Mouse (Mus musculus) lung, adult 2 months (tissue): Measurements from ENCODE around the gene Tlcd1. TPM values are rescaled to one million over a fixed set of nuclear protein-coding genes. Genes with fewer than 3 reads are reported as not detected.
A peak's percentile ranks its signal among the peaks of the same experiment; 100 is the strongest.

Source experiments
- DNase-seq: peaks from one replicate; pipeline ENCODE4 v3.0.0; 2022
- H3K4me1 ChIP-seq: fragments of 200-500 bp; 2 replicates; pipeline ENCODE4 v1.6.1; 2011; ENCODE audit warnings: low read length; ENCODE audit not compliant: control insufficient read depth, insufficient read depth
- H3K4me3 ChIP-seq: fragments of 200-500 bp; replicated peaks from 2 replicates; pipeline ENCODE3; 2011; ENCODE audit warnings: low read depth, mild to moderate bottlenecking, control low read depth, low read length; ENCODE audit errors: extremely low read depth
- CTCF ChIP-seq: fragments of 200-500 bp; IDR thresholded peaks from 2 replicates; pipeline ENCODE4 v1.5.1; 2011; ENCODE audit warnings: mild to moderate bottlenecking, low read length, control low read depth; ENCODE audit not compliant: insufficient read depth
- POLR2A ChIP-seq: fragments of 200-500 bp; IDR thresholded peaks from 2 replicates; pipeline ENCODE4 v1.6.1; 2011; ENCODE audit warnings: low read depth, mild to moderate bottlenecking, control low read depth, low read length, borderline replicate concordance; ENCODE audit errors: extremely low read depth
- WGBS: fragments of 180-500 bp; shearing (Covaris S2); methylation state at CpG from one replicate; pipeline ENCODE4 v1.1.7; 2018; 5-methylcytosine and 5-hydroxymethylcytosine counted together
- polyA plus RNA-seq: library from polyadenylated mRNA; depleted of rRNA; stranded (reverse); fragments of >200 nt; gene quantifications from 2 replicates; pipeline ENCODE4 v1.2.3, GENCODE M21; 2012

Gene Tlcd1
- polyA plus RNA-seq, 1 experiment: 38.0 TPM

- WGBS: 71% methylated on average over 18 of the region's 18 CpGs
Measured at GRCm38 (mm10) chr11:78160171-78160570, 16.3 kb upstream of the Tlcd1 start.

GRCm38 (mm10) chr11:78160675-78161074, 15.8 kb upstream of the Tlcd1 start:
- 71% methylated on average over 3 of the region's 3 CpGs for WGBS
- Histone ChIP-seq H3K4me1 (peaks cover 10% of the 10 kb centered on the region), H3K4me3 (no peak overlapping the region)
- no peak for DNase-seq
- TF ChIP-seq POLR2A (no peak), CTCF (no peak)

More at GRCm38 (mm10) chr11:78160171-78160570, 16.3 kb upstream of the Tlcd1 start:
- Histone ChIP-seq H3K4me1 (peaks cover 10% of the 10 kb centered on the region), H3K4me3 (no peak overlapping the region)
- no peak for DNase-seq
- TF ChIP-seq POLR2A (no peak), CTCF (no peak)

- Histone ChIP-seq H3K4me3 (no peak overlapping the region), H3K4me1 (peaks cover 10% of the 10 kb centered on the region)
- TF ChIP-seq POLR2A (no peak), CTCF (no peak)
- DNase-seq: no peak
- 87% methylated on average over 14 of the region's 14 CpGs for WGBS
Measured at GRCm38 (mm10) chr11:78161169-78161568, 15.3 kb upstream of the Tlcd1 start.

- no peak for DNase-seq
- Histone ChIP-seq H3K4me1 (peaks cover 10% of the 10 kb centered on the region), H3K4me3 (no peak overlapping the region)
- TF ChIP-seq POLR2A: no peak
- TF ChIP-seq CTCF: no peak
- 28% methylated on average over 4 of the region's 4 CpGs for WGBS
Measured at GRCm38 (mm10) chr11:78161968-78162367, 14.5 kb upstream of the Tlcd1 start.

- Histone ChIP-seq H3K4me3 (no peak overlapping the region), H3K4me1 (peaks cover 10% of the 10 kb centered on the region)
- 41% methylated on average over 6 of the region's 6 CpGs for WGBS
- TF ChIP-seq CTCF (no peak), POLR2A (no peak)
- DNase-seq: no peak
Measured at GRCm38 (mm10) chr11:78162504-78162903, 14.0 kb upstream of the Tlcd1 start.

- WGBS: 79% methylated on average over 2 of the region's 2 CpGs
- Histone ChIP-seq H3K4me1 (peaks cover 10% of the 10 kb centered on the region), H3K4me3 (no peak overlapping the region)
- TF ChIP-seq CTCF (no peak), POLR2A (no peak)
- DNase-seq: no peak
Measured at GRCm38 (mm10) chr11:78163045-78163444, 13.5 kb upstream of the Tlcd1 start.

- WGBS: 3% methylated on average over 22 of the region's 22 CpGs
- peak; percentile 49 for DNase-seq
- Histone ChIP-seq H3K4me3 (peak overlapping the region; percentile 80), H3K4me1 (peaks cover 10% of the 10 kb centered on the region)
- TF ChIP-seq CTCF (no peak), POLR2A (no peak)
Measured at GRCm38 (mm10) chr11:78163681-78164603, 12.6 kb upstream of the Tlcd1 start.

- TF ChIP-seq CTCF: no peak
- TF ChIP-seq POLR2A: no peak
- Histone ChIP-seq H3K4me1 (peaks cover 10% of the 10 kb centered on the region), H3K4me3 (peak overlapping the region; percentile 80)
- under 1% methylated on average over 14 of the region's 14 CpGs for WGBS
- DNase-seq: no peak
Measured at GRCm38 (mm10) chr11:78164604-78164923, 11.9 kb upstream of the Tlcd1 start.

GRCm38 (mm10) chr11:78164924-78165760, 11.4 kb upstream of the Tlcd1 start, which contains the start of gene Traf4:
TSS of gene Traf4 (minus strand) at chr11:78165589.
- H3K4me1 ChIP-seq: peaks cover 10% of the 10 kb centered on the region
- TF ChIP-seq CTCF (no peak), POLR2A (peak; percentile 51; the same call in 1 of the 2 replicates)
- H3K4me3 ChIP-seq: peak within 1 kb of the TSS; percentile 80
- peak; percentile 87 for DNase-seq
- WGBS: under 1% methylated on average over 76 of the region's 78 CpGs

- Histone ChIP-seq H3K4me3 (peak overlapping the region; percentile 68), H3K4me1 (peaks cover 10% of the 10 kb centered on the region)
- no peak for TF ChIP-seq POLR2A
- WGBS: 1% methylated on average over 16 of the region's 16 CpGs
- DNase-seq: no peak
Measured at GRCm38 (mm10) chr11:78165761-78166109, 10.8 kb upstream of the Tlcd1 start.
